Mouse (Mus musculus) kidney, adult 2 months (tissue): ENCODE data around the gene Uba5.

Experiments used
- CTCF ChIP-seq: fragments of 200-500 bp; conservative IDR thresholded peaks from 2 replicates; pipeline ENCODE4 v1.5.1; 2011; ENCODE audit warnings: low read depth, mild to moderate bottlenecking, control low read depth, low read length, moderate library complexity, mixed read lengths; ENCODE audit not compliant: insufficient read depth, insufficient read length
- POLR2A ChIP-seq: fragments of 200-500 bp; IDR thresholded peaks from one replicate; pipeline ENCODE4 v1.6.1; 2011; ENCODE audit warnings: low read depth, low read length, control low read depth

DNA sequence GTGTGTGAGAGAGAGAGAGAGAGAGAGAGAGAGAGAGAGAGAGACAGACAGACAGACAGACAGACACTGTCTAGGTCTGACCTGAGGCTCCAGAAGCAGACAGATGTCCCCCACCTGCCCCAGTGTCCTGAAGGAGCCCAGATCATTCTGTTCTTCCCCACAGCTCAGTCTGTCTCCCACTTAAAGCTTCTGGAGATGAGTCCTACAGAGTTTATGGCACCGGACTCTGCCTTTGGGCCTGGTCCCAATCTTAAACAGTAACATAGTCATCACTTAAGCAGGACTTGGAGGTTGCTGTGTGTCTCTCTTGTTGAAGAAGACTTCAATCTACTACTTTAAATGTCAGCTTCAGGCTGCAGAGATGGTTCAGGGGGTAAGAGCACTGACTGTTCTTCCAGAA is 15.8 kb upstream of the Uba5 start:
- TF ChIP-seq CTCF: no peak
- TF ChIP-seq POLR2A: no peak
